Mouse (Mus musculus) megakaryocyte, embryonic 14.5 days (primary cell): ENCODE data around the gene Il1r2.

ENCODE experiments used
- FLI1 ChIP-seq: IDR thresholded peaks from 2 replicates; pipeline ENCODE4 v1.6.1; 2012; ENCODE audit warnings: low read length, inconsistent platforms, mixed read lengths
- GATA1 ChIP-seq: IDR thresholded peaks from 3 replicates; pipeline ENCODE4 v1.6.1; 2012; ENCODE audit warnings: mixed read lengths, low read length, inconsistent platforms, borderline replicate concordance

DNA sequence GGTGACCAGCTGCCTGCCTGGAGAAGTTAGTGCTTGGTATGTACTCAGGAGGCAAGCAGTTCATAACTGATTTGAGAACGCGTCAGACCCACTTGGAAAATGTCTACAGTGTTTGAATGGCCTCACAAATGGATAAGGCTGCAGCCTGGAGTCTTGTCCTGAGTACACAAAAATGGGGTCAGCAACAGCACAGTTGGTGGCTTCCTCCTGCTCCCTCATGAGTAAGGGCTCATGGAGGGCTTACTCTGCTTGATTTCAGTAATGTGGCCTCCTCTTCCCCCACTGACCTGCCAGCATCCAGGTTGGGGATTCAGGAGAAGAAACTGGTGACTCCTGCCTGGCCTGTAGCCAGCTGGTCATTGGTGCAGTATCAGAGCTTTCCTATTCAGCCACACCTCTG is 42.3 kb upstream of the Il1r2 start:
- no peak for TF ChIP-seq FLI1
- no peak for TF ChIP-seq GATA1
